Mouse (Mus musculus) monocyte, adult 2 months (primary cell): ENCODE results near the gene Slc25a34.
A peak's percentile ranks its signal among the peaks of the same experiment; 100 is the strongest.

ENCODE experiments used
- DNase-seq, 2 experiments: peaks; one replicate each; pipeline ENCODE4 v3.0.0; 2022; ENCODE audit warnings: low spot score in 2 of 2, low read depth in 1 of 2

The Slc25a34 gene

GRCm38 (mm10) chr4:141623666-141624065 lies at the start of gene Slc25a34:
Gene Slc25a34, minus strand, starts transcription at chr4:141623821.
- DNase-seq: no peak

- no peak for DNase-seq
These were observed 48.7 kb upstream of the Slc25a34 start for GRCm38 (mm10) chr4:141672325-141672724.

- no peak for DNase-seq
These were observed 47.8 kb upstream of the Slc25a34 start for GRCm38 (mm10) chr4:141671389-141671788.

GRCm38 (mm10) chr4:141669898-141670712 lies 46.5 kb upstream of the Slc25a34 start:
- DNase-seq: peak; percentile 74 to 79

GRCm38 (mm10) chr4:141664799-141665198 lies 41.2 kb upstream of the Slc25a34 start, which contains the start of gene Plekhm2:
Gene Plekhm2, minus strand, starts transcription at chr4:141664899.
- DNase-seq: no peak

- peak in 1 of 2 experiments; percentile 35 for DNase-seq
These were observed 40.6 kb upstream of the Slc25a34 start for GRCm38 (mm10) chr4:141664011-141664745.

- no peak for DNase-seq
These were observed 39.7 kb upstream of the Slc25a34 start for GRCm38 (mm10) chr4:141663122-141663931.

GRCm38 (mm10) chr4:141660884-141661283 lies 37.3 kb upstream of the Slc25a34 start:
- no peak for DNase-seq

GRCm38 (mm10) chr4:141659739-141660138 lies 36.1 kb upstream of the Slc25a34 start:
- no peak for DNase-seq

GRCm38 (mm10) chr4:141658846-141659484 lies 35.3 kb upstream of the Slc25a34 start:
- no peak for DNase-seq

GRCm38 (mm10) chr4:141656932-141657331 lies 33.3 kb upstream of the Slc25a34 start:
- no peak for DNase-seq

- DNase-seq: peak in 1 of 2 experiments; percentile 43
These were observed 32.4 kb upstream of the Slc25a34 start for GRCm38 (mm10) chr4:141655908-141656608.

GRCm38 (mm10) chr4:141654509-141654908 lies 30.9 kb upstream of the Slc25a34 start:
- no peak for DNase-seq

- DNase-seq: no peak
These were observed 30.2 kb upstream of the Slc25a34 start for GRCm38 (mm10) chr4:141653813-141654212.

GRCm38 (mm10) chr4:141653044-141653443 lies 29.4 kb upstream of the Slc25a34 start:
- no peak for DNase-seq

GRCm38 (mm10) chr4:141651944-141652343 lies 28.3 kb upstream of the Slc25a34 start:
- DNase-seq: no peak

- DNase-seq: no peak
These were observed 27.7 kb upstream of the Slc25a34 start for GRCm38 (mm10) chr4:141651286-141651685.

GRCm38 (mm10) chr4:141649244-141649643 lies 25.6 kb upstream of the Slc25a34 start:
- no peak for DNase-seq

- no peak for DNase-seq
These were observed 24.6 kb upstream of the Slc25a34 start for GRCm38 (mm10) chr4:141648262-141648661.

- DNase-seq: no peak
These were observed 23.6 kb upstream of the Slc25a34 start for GRCm38 (mm10) chr4:141647187-141647586.
